Mouse (Mus musculus): ENCODE measurements around the gene Bcl2.
A peak's percentile ranks its signal among the peaks of the same experiment; 100 is the strongest.

Bcl2 gene

GRCm38 (mm10) chr1:106712330-106712729 is 1.7 kb downstream of the Bcl2 start:
- peak; percentile 63 for DNase-seq

- peak; percentile 25 for DNase-seq
Observed at GRCm38 (mm10) chr1:106711356-106712125, 2.5 kb downstream of the Bcl2 start.

GRCm38 (mm10) chr1:106710202-106710601 is 3.9 kb downstream of the Bcl2 start:
- no peak for DNase-seq

GRCm38 (mm10) chr1:106707036-106707880 is 6.8 kb downstream of the Bcl2 start:
- DNase-seq = no peak

- DNase-seq = no peak
Observed at GRCm38 (mm10) chr1:106703183-106703582, 10.9 kb downstream of the Bcl2 start.

GRCm38 (mm10) chr1:106702471-106703175 is 11.5 kb downstream of the Bcl2 start:
- peak; percentile 84 for DNase-seq

- no peak for DNase-seq
Observed at GRCm38 (mm10) chr1:106700520-106701114, 13.5 kb downstream of the Bcl2 start.

- DNase-seq = peak; percentile 36
Observed at GRCm38 (mm10) chr1:106696472-106696871, 17.6 kb downstream of the Bcl2 start.

- no peak for DNase-seq
Observed at GRCm38 (mm10) chr1:106695649-106696048, 18.4 kb downstream of the Bcl2 start.

- DNase-seq = no peak
Observed at GRCm38 (mm10) chr1:106694316-106694715, 19.8 kb downstream of the Bcl2 start.

- DNase-seq = no peak
Observed at GRCm38 (mm10) chr1:106692599-106692998, 21.5 kb downstream of the Bcl2 start.

- DNase-seq = no peak
Observed at GRCm38 (mm10) chr1:106690887-106691286, 23.2 kb downstream of the Bcl2 start.

- no peak for DNase-seq
Observed at GRCm38 (mm10) chr1:106688161-106688516, 25.9 kb downstream of the Bcl2 start.

GRCm38 (mm10) chr1:106687435-106688160 is 26.5 kb downstream of the Bcl2 start:
- no peak for DNase-seq

GRCm38 (mm10) chr1:106685702-106686101 is 28.4 kb downstream of the Bcl2 start:
- no peak for DNase-seq

GRCm38 (mm10) chr1:106684546-106684945 is 29.5 kb downstream of the Bcl2 start:
- DNase-seq = no peak

GRCm38 (mm10) chr1:106682829-106683228 is 31.2 kb downstream of the Bcl2 start:
- DNase-seq = no peak

- no peak for DNase-seq
Observed at GRCm38 (mm10) chr1:106679800-106680515, 34.1 kb downstream of the Bcl2 start.

- DNase-seq = no peak
Observed at GRCm38 (mm10) chr1:106678060-106678478, 36.0 kb downstream of the Bcl2 start.

GRCm38 (mm10) chr1:106666140-106667088 is 47.7 kb downstream of the Bcl2 start:
- no peak for DNase-seq

Measured in retina, postnatal 1 day (tissue).